Mouse (Mus musculus) neural tube, embryonic 12.5 days (tissue): ENCODE measurements around the gene Alpk1. TPM values are rescaled to one million over a fixed set of nuclear protein-coding genes. Genes with fewer than 3 reads are reported as not detected.

Source experiments
- ATAC-seq: fragments of 200-750 bp; cut with Nextera tagmentation; 2 replicates; pipeline ENCODE4 v1.8.0; 2017; ENCODE audit warnings: low read depth, mild to moderate bottlenecking, moderate TSS enrichment, moderate library complexity; ENCODE audit not compliant: low FRiP score
- H3K27ac ChIP-seq: fragments of 300-500 bp; sonication (generic); 2 replicates; pipeline ENCODE4 v1.5.1; 2016
- H3K27me3 ChIP-seq: fragments of 300-500 bp; sonication (generic); replicated peaks from 2 replicates; pipeline ENCODE4 v1.6.1; 2016; ENCODE audit warnings: mild to moderate bottlenecking
- H3K36me3 ChIP-seq: fragments of 300-500 bp; sonication (generic); 2 replicates; pipeline ENCODE4 v1.6.1; 2016; ENCODE audit warnings: mild to moderate bottlenecking
- H3K4me1 ChIP-seq: fragments of 300-500 bp; sonication (generic); 2 replicates; pipeline ENCODE4 v1.6.1; 2016
- H3K4me2 ChIP-seq: fragments of 300-500 bp; sonication (generic); replicated peaks from 2 replicates; pipeline ENCODE4 v1.6.1; 2016; ENCODE audit warnings: mild to moderate bottlenecking
- H3K4me3 ChIP-seq: fragments of 300-500 bp; sonication (generic); 2 replicates; pipeline ENCODE4 v1.5.1; 2016
- H3K9ac ChIP-seq: fragments of 300-500 bp; sonication (generic); 2 replicates; pipeline ENCODE4 v1.6.1; 2016; ENCODE audit warnings: mild to moderate bottlenecking
- H3K9me3 ChIP-seq: fragments of 300-500 bp; sonication (generic); 2 replicates; pipeline ENCODE4 v1.6.1; 2016; ENCODE audit warnings: mild to moderate bottlenecking
- WGBS: fragments of 180-500 bp; shearing (Covaris S2); methylation state at CpG from one replicate; pipeline ENCODE4 v1.1.7; 2016; 5-methylcytosine and 5-hydroxymethylcytosine counted together
- polyA plus RNA-seq: library from polyadenylated mRNA; unstranded; fragments of >200 nt; fragmentation: Nextera tagmentation; extraction: Ambion mirVana; gene quantifications from 2 replicates; pipeline ENCODE4 v1.2.1, GENCODE M21; 2016

Alpk1 gene
- polyA plus RNA-seq, 1 experiment from 2014 or later = 1.7 TPM

GRCm38 (mm10) chr3:127630190-127630589 is 150.1 kb downstream of the Alpk1 start:
- 9% methylated on average over 1 of the region's 1 CpGs for WGBS

GRCm38 (mm10) chr3:127628311-127629184 is 151.8 kb downstream of the Alpk1 start:
- H3K4me2 ChIP-seq = peak overlapping the region; percentile 45
- H3K27me3 ChIP-seq = peaks cover 80% of the 10 kb centered on the region
- H3K27ac ChIP-seq = no peak overlapping the region
- no peaks in the 10 kb centered on the region for H3K36me3 ChIP-seq
- under 1% methylated on average over 37 of the region's 37 CpGs for WGBS
- H3K4me3 ChIP-seq = peak overlapping the region; percentile 15; the same call in 1 of the 2 replicates
- peaks cover 42% of the 10 kb centered on the region for H3K4me1 ChIP-seq
- H3K9me3 ChIP-seq = no peaks in the 10 kb centered on the region
- ATAC-seq = no peak
- no peak overlapping the region for H3K9ac ChIP-seq

More at GRCm38 (mm10) chr3:127630190-127630589, 150.1 kb downstream of the Alpk1 start:
- H3K4me3 ChIP-seq = no peak overlapping the region
- H3K27me3 ChIP-seq = peaks cover 80% of the 10 kb centered on the region
- H3K36me3 ChIP-seq = no peaks in the 10 kb centered on the region
- ATAC-seq = no peak
- H3K4me1 ChIP-seq = peaks cover 45% of the 10 kb centered on the region
- no peaks in the 10 kb centered on the region for H3K9me3 ChIP-seq
- no peak overlapping the region for H3K4me2 ChIP-seq
- H3K27ac ChIP-seq = no peak overlapping the region
- H3K9ac ChIP-seq = no peak overlapping the region

- 2% methylated on average over 9 of the region's 9 CpGs for WGBS
- Histone ChIP-seq H3K36me3 (no peaks in the 10 kb centered on the region), H3K4me1 (peaks cover 36% of the 10 kb centered on the region), H3K4me2 (peak overlapping the region; percentile 45), H3K27ac (no peak overlapping the region), H3K9me3 (no peaks in the 10 kb centered on the region), H3K27me3 (peaks cover 77% of the 10 kb centered on the region), H3K4me3 (no peak overlapping the region), H3K9ac (no peak overlapping the region)
- no peak for ATAC-seq
Observed at GRCm38 (mm10) chr3:127627956-127628310, 152.4 kb downstream of the Alpk1 start.

- Histone ChIP-seq H3K9ac (no peak overlapping the region), H3K9me3 (no peaks in the 10 kb centered on the region), H3K27me3 (peaks cover 72% of the 10 kb centered on the region), H3K4me2 (peak overlapping the region; percentile 45), H3K36me3 (no peaks in the 10 kb centered on the region), H3K4me3 (no peak overlapping the region), H3K4me1 (peaks cover 31% of the 10 kb centered on the region), H3K27ac (no peak overlapping the region)
- ATAC-seq = no peak
- under 1% methylated on average over 28 of the region's 28 CpGs for WGBS
Observed at GRCm38 (mm10) chr3:127627151-127627955, 153.0 kb downstream of the Alpk1 start.

- WGBS = 7% methylated on average over 3 of the region's 3 CpGs
- H3K27ac ChIP-seq = no peak overlapping the region
Observed at GRCm38 (mm10) chr3:127626524-127626923, 153.8 kb downstream of the Alpk1 start.

GRCm38 (mm10) chr3:127625701-127626399 is 154.5 kb downstream of the Alpk1 start:
- ATAC-seq = peak; percentile 52
- H3K27me3 ChIP-seq = peaks cover 57% of the 10 kb centered on the region

More at GRCm38 (mm10) chr3:127626524-127626923, 153.8 kb downstream of the Alpk1 start:
- no peaks in the 10 kb centered on the region for H3K36me3 ChIP-seq
- no peak for ATAC-seq
- H3K4me3 ChIP-seq = no peak overlapping the region
- H3K9me3 ChIP-seq = no peaks in the 10 kb centered on the region
- peaks cover 64% of the 10 kb centered on the region for H3K27me3 ChIP-seq
- H3K9ac ChIP-seq = no peak overlapping the region
- H3K4me2 ChIP-seq = no peak overlapping the region
- H3K4me1 ChIP-seq = peaks cover 25% of the 10 kb centered on the region

GRCm38 (mm10) chr3:127625296-127625695 is 155.0 kb downstream of the Alpk1 start:
- Histone ChIP-seq H3K4me3 (peak overlapping the region; percentile 27), H3K9me3 (no peaks in the 10 kb centered on the region), H3K4me1 (peaks cover 25% of the 10 kb centered on the region), H3K9ac (no peak overlapping the region), H3K27me3 (peaks cover 56% of the 10 kb centered on the region), H3K4me2 (peak overlapping the region; percentile 61), H3K27ac (no peak overlapping the region), H3K36me3 (no peaks in the 10 kb centered on the region)
- under 1% methylated on average over 36 of the region's 36 CpGs for WGBS
- ATAC-seq = peak; percentile 92

More at GRCm38 (mm10) chr3:127625701-127626399, 154.5 kb downstream of the Alpk1 start:
- peak overlapping the region; percentile 61 for H3K4me2 ChIP-seq
- H3K27ac ChIP-seq = no peak overlapping the region
- WGBS = under 1% methylated on average over 28 of the region's 28 CpGs
- peaks cover 25% of the 10 kb centered on the region for H3K4me1 ChIP-seq
- H3K9me3 ChIP-seq = no peaks in the 10 kb centered on the region
- H3K36me3 ChIP-seq = no peaks in the 10 kb centered on the region
- peak overlapping the region; percentile 27 for H3K4me3 ChIP-seq
- no peak overlapping the region for H3K9ac ChIP-seq

Other genes with a start within 250 kb of the Alpk1 start
- 46.4 and 47.2 TPM in 2 replicates for gene Larp7, start 227.2 kb downstream of the Alpk1 start, polyA plus RNA-seq
- 9.7 and 10.0 TPM in 2 replicates for gene Zgrf1, start 227.0 kb downstream of the Alpk1 start, polyA plus RNA-seq
- gene Neurog2, start 147.4 kb downstream of the Alpk1 start, polyA plus RNA-seq = 49.6 and 55.8 TPM in 2 replicates
- 3.0 and 3.1 TPM in 2 replicates for gene Tifa, start 9.3 kb upstream of the Alpk1 start, polyA plus RNA-seq
- gene Ap1ar, start 57.0 kb upstream of the Alpk1 start, polyA plus RNA-seq = 85.8 and 93.6 TPM in 2 replicates
- 7.9 and 9.1 TPM in 2 replicates for gene Fam241a, start 115.8 kb upstream of the Alpk1 start, polyA plus RNA-seq